Mouse (Mus musculus) bone marrow, adult 2 months (tissue): ENCODE measurements around the gene Cpa5.

Source experiments
- CTCF ChIP-seq: fragments of 200-500 bp; IDR thresholded peaks from 2 replicates; pipeline ENCODE4 v1.5.1; 2011; ENCODE audit warnings: low read length, control low read depth; ENCODE audit not compliant: control insufficient read depth, insufficient read depth
- POLR2A ChIP-seq: fragments of 200-500 bp; IDR thresholded peaks from 2 replicates; pipeline ENCODE4 v1.6.1; 2011; ENCODE audit warnings: low read depth, mild to moderate bottlenecking, control low read depth, low read length, borderline replicate concordance; ENCODE audit not compliant: control insufficient read depth

DNA sequence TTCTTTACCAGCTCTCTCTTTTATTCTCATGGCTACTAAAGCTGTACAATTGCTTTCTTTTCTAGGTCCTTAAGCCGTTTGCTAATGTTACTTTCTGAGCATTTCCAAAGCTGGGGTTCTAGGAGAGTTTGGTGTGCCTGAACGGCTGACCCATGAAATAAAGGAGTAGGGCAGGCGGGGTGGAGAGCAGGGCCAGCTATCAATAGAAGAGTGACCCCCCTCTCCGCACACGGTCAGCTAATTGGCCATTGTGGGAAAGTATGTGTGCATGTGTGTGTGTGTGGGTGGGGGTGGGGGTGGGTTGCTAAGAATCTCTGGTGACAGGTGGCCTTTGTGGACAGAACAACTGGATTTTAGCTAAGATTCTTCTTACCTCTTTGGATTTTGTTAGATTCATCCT is 402 bp downstream of the Cpa5 start:
- TF ChIP-seq CTCF (no peak), POLR2A (no peak)
